Mouse (Mus musculus) T-cell, adult 2 months (primary cell): Measurements from ENCODE around the gene Dnajc24.

Experiments
- DNase-seq: peaks from one replicate; pipeline ENCODE4 v3.0.0; 2022; ENCODE audit warnings: low spot score

Dnajc24 gene

GRCm38 (mm10) chr2:106002835-106003739 lies at the start of gene Dnajc24:
Dnajc24 (minus strand) TSS chr2:106003549.
- peak; percentile 90 for DNase-seq

GRCm38 (mm10) chr2:106046686-106047085 lies 43.3 kb upstream of the Dnajc24 start:
- no peak for DNase-seq

DNA sequence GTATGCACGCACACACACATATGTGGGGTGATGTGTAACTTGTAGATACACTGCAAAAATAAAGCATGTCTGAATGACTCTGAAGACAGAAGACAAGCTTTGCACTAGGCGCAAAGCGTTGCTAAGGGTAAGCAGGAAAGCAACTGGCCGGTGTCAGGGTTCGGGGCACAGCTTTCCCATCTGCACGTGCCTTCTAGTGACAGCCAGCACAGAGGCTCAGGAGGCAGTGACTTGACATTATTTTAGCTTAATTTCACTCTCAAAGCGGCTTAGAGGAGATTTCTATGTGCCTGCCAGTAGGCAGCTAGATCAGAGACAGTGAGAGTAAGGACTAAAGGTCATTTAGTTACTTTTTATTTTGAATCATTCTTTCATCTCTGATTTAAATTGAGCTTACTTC lies 39.1 kb upstream of the Dnajc24 start:
- no peak for DNase-seq

- no peak for DNase-seq
These were observed 38.6 kb upstream of the Dnajc24 start for GRCm38 (mm10) chr2:106041961-106042360.

DNA sequence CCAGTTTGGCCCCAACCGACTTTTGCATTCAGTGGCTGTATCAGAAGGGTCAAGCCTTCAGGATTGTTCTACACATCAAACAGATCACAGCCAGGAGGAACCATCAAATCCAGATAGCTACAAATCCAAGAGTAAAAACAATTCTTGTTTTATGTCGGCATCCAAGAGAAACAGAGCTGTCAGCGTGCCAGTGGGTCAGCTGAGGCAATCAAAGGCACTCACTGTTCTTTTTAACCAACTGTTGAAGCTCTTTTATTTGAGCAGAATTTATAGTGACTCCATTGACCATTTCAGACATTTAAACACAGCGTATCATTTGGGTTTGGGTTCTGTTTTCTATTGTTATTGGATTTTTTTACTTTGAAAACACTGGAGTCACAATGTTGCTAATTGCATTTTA lies 34.9 kb upstream of the Dnajc24 start:
- DNase-seq, result no peak

DNA sequence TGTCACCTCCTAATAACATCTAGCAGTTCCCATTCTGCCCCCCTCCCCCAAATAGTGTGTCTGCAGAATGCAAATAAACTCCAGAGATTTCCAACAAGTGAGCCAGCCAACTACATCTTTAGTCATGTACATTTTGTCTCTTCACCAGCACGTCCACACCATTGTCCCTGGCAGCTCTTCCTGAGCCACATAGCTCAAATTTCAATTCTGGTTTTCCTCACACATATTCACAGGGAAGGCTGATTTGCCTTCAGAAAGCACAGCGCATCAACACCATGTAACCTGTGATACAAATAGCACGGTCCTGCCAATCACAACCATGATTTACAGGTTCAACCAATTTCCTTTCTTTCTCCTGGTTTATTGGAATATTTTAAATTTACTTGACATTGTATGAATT lies 21.5 kb upstream of the Dnajc24 start:
- DNase-seq, result no peak

GRCm38 (mm10) chr2:106008415-106008814 lies 5.1 kb upstream of the Dnajc24 start:
- no peak for DNase-seq

DNA sequence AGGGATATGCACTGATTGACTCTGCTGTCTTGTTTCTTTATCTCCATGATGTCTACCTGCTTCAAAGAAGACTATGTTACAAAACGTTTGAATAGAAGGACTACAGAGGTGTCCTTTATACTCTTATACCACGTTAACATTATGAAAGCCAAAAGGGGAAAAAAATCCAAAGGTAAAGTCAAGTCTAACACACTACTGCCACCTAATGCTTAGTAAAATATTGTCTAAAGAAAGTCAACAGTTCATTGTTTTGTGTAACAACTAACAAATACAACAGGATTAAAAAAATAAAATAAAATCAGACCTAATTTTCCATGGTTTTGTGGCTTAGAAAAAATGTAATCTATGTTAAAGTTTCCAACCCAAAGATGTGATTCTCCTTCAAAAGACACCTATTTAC lies 15.3 kb downstream of the Dnajc24 start:
- DNase-seq, result no peak

DNA sequence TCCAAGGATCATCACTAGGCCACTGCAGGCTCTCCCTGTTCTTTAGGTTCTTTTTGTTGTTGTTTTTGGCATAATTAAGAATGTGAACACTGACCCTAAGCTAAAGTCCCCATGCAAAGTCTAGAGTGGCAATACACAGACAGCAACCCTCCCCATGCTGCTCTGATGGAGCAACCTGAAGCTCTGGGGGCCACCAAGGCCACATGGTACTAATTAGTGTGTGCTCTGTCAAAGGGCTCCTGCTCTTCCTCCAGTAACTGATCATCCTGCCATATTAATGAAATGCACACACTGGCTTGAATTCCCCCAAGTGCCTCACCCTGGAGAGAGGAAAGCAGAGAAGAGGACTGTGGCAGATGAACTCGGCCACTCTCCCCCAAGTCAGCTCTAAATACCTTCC lies 16.2 kb downstream of the Dnajc24 start:
- no peak for DNase-seq

- no peak for DNase-seq
These were observed 18.1 kb downstream of the Dnajc24 start for GRCm38 (mm10) chr2:105985206-105985605.

DNA sequence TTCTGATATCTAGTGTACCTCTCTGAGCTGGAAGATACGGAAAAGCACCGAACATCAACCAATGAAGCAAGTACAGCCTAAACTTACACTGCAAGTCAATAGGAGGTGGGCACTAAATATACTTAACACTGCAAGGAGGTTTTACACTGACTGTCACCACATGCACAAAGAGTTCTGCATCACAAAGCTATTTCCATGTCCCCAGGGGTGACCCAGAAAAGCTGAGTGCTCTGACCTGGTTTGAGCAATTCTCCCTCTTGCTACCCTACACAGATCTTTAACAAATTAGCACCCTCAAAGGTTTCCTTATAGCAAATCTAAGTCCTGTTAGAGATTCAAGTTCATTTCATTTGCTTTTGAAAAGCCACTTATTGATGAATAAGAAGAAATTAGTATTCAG lies 25.3 kb downstream of the Dnajc24 start:
- DNase-seq, result no peak

DNA sequence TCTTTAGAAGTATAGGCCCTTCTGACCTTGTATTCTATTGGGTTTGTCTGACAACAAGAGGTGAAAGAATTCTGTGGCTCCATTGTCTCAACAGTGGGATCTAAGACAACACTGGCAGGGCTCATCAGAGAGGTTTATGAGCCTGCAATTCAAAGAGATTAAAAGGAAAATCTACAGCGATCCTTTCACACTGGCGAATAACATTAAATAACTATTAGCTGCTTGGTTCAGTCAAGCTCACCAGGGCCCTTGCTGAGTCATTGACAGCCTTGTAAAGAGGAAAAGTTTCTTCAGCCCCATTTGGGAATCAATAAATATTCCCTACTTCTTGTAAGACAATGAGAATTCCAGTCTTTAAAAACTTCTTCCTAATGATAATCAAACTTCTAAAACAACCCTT lies 29.4 kb downstream of the Dnajc24 start:
- no peak for DNase-seq

GRCm38 (mm10) chr2:105963447-105963846 lies 39.9 kb downstream of the Dnajc24 start:
- DNase-seq, result no peak

GRCm38 (mm10) chr2:105953862-105954261 lies 49.5 kb downstream of the Dnajc24 start:
- no peak for DNase-seq

- no peak for DNase-seq
These were observed 51.9 kb downstream of the Dnajc24 start for GRCm38 (mm10) chr2:105951350-105951940.

DNA sequence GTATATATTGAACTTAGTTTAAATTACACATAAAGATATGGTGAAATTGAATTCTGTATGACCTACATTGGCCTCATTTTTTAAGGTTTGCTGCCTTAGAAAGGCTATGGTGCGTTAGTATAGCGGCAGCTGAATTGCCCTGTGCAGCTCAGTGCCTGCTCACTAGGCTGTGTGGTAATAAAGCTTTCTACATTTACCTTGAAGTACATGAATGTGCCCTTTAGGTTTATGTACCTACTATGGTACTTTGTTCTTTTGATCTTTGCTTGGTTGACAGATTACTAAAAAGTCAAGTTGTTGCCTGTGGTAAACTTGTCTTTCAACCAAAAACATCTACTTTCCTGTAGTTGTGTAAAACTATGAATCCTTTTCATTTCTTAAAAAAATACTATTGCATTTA lies 53.2 kb downstream of the Dnajc24 start:
- DNase-seq, result no peak

- DNase-seq, result no peak
These were observed 85.6 kb downstream of the Dnajc24 start for GRCm38 (mm10) chr2:105917623-105918346.
